Mouse (Mus musculus): ENCODE results near the gene Wnt3a. TPM values are rescaled to one million over a fixed set of nuclear protein-coding genes. Genes with fewer than 3 reads are reported as not detected.
A peak's percentile ranks its signal among the peaks of the same experiment; 100 is the strongest.
"Not testable (repeated sequence)": the region's sequence is repeated elsewhere in the genome, so short reads cannot be mapped to it uniquely, and the experiment has no call there.

The Wnt3a gene
- polyA plus RNA-seq, 1 experiment from 2014 or later = 8.0 TPM

DNA sequence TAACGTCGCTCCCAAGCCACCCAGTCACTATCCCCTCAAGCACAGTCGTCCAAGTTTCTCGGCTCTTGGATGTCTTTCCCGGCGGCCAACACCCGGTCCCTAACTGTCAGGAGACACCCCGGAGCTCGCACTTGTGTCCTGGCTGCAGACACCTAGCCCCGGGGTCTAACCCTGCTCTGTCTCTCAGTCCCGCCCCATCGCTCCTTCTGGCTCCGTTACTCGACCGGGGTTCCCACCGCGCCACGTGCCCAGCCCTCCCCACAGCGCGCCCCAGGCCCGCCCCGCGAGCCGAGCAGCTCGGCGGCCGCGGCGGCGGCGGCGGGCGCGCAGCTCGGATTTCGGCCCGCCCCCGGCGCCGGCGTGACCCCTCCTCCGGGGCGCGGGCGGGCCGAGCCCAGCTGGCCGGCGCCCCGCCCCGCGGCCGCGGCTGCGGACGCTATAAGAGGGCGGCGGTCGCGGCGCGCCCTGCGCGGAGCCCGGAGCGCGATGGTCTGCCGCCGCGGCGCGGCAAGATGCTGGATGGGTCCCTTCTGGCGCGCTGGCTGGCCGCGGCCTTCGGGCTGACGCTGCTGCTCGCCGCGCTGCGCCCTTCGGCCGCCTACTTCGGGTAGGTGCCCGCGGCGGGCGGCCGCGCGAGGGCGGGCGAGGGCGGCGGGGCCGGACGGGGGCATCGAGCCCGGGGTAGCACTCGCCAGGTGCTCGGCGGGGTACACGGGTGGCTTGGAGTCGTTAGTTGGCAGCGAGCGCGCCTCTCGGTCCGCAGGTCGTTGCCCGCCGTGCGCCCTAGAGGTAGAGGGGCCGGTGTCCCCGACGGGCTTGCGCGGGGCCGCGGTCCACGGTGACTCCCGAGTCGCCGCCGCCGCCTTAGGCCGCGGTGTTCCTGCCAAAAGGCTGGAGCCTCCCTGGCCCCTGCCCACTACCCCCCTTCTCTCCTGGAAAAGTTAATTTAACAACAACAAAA lies 16.2 kb upstream of the Wnt3a start, which contains the start of gene Wnt9a:
Gene Wnt9a, plus strand, starts transcription at position 468 of the 961 bp plus-strand sequence.
- Histone ChIP-seq H3K27ac (no peak within 1 kb of the TSS; the same call in 1 of the 2 replicates), H3K4me3 (peak within 1 kb of the TSS; percentile 59), H3K9ac (peak within 1 kb of the TSS; percentile 69), H3K4me1 (peaks cover 51% of the 10 kb centered on the region), H3K9me3 (replicated peaks) (no peaks in the 10 kb centered on the region), H3K4me2 (replicated peaks) (peak within 1 kb of the TSS; percentile 90), H3K27me3 (peaks cover 70% of the 10 kb centered on the region), H3K36me3 (no peaks in the 10 kb centered on the region)
- peak; percentile 35; the same call in 1 of the 2 replicates for ATAC-seq (ENCODE audit: low FRiP score)
- WGBS = under 1% methylated on average over 114 of the region's 128 CpGs

- Histone ChIP-seq H3K27me3 (peaks cover 67% of the 10 kb centered on the region), H3K36me3 (no peaks in the 10 kb centered on the region), H3K4me2 (replicated peaks) (peak overlapping the region; percentile 90; the same call in 1 of the 2 replicates), H3K27ac (no peak overlapping the region), H3K9ac (no peak overlapping the region), H3K4me1 (peaks cover 48% of the 10 kb centered on the region), H3K9me3 (replicated peaks) (no peaks in the 10 kb centered on the region), H3K4me3 (no peak overlapping the region)
- ATAC-seq (ENCODE audit: low FRiP score) = no peak
- WGBS = 6% methylated on average over 10 of the region's 10 CpGs
These were observed 15.3 kb upstream of the Wnt3a start for GRCm38 (mm10) chr11:59305821-59306215.

DNA sequence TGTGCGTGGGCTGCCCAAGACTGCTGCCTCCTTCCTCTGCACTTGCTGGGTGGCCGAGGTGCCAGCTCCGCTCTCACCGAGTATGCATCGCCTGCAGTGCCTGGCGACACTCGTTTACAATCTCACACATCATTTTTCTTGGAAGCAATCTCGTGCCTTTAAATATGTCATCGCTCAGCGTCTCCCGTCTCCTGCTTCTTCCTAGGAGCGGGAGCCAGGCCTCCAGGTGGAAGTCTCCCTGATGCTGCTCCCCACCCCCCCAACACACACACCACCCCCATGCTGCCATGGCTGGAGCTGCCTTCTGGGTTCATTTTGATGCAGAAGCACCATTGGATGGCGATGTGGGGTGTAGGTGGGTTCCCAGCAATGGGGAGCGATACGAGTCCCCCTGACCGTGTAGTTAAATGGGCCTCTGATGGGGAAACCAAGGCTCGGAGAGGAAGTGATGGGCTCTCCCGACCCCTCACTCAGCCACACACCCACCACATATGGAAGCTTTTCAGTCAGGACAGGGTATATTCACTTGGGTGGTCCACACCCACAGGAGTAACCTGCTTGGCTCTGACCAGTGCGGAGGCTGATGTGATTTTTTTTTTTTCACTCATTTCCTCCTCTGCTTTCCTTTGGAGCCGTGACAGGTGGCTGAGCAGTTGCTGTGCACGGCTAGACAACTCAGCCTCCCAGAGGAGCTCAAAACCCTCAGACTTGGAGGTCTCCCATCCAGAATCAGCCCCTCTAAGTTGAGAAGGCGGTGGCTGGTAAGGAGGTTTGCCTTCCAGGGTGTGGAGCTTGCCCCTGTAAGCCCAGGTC lies 14.7 kb upstream of the Wnt3a start:
- H3K36me3 ChIP-seq = no peaks in the 10 kb centered on the region
- H3K4me1 ChIP-seq = peaks cover 45% of the 10 kb centered on the region
- H3K4me3 ChIP-seq = no peak overlapping the region
- no peak overlapping the region for H3K27ac ChIP-seq
- H3K4me2 ChIP-seq (replicated peaks) = no peak overlapping the region
- H3K9ac ChIP-seq = no peak overlapping the region
- peaks cover 72% of the 10 kb centered on the region for H3K27me3 ChIP-seq
- ATAC-seq (ENCODE audit: low FRiP score) = no peak
- H3K9me3 ChIP-seq (replicated peaks) = no peaks in the 10 kb centered on the region
- 49% methylated on average over 22 of the region's 22 CpGs for WGBS

DNA sequence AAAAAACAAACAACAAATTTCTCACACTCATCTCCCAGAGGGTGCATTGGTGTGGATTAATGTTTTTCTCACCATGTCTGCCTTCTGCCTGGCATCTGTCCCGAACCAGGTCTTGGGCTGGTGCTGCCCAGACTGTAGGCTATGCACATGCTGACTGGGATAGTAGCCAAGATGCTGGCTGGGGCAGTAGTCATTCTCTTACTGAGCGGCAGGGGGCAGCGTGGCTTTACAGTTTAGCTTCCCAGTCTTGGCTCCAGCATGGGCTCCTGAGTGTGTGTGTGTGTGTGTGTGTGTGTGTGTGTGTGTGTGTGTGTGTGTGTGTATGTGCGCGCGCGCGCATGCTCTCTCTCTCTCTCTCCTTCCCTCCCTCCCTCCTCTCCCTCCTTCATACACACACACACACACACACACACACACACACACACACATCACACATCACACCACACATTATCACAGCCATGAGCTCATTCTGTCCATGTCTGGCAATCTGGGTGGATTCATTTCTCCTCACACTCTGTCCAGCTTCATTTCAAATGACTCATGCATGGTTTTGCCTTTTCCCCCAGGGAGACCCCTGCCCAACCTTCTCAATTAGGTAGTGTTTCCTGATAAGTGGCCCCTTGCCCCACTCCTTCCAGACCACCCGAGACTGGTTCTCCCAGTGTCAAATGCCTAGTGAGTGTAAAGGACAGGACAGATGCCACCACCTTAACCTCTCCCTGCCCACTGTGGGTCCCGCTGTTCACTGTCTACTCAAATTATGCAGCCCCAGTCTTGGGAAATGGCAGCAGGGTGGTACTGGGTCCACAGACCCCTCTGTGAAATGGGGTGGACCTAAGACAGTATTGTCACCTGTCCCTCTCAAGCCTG lies 12.4 kb upstream of the Wnt3a start:
- H3K4me3 ChIP-seq = no peak overlapping the region
- H3K9me3 ChIP-seq (replicated peaks) = no peaks in the 10 kb centered on the region
- peak; percentile 24; the same call in 1 of the 2 replicates for ATAC-seq (ENCODE audit: low FRiP score)
- whole genome bisulfite sequencing = 36% methylated on average over 5 of the region's 10 CpGs
- H3K27ac ChIP-seq = no peak overlapping the region
- H3K4me2 ChIP-seq (replicated peaks) = no peak overlapping the region
- no peaks in the 10 kb centered on the region for H3K36me3 ChIP-seq
- no peak overlapping the region for H3K9ac ChIP-seq
- H3K4me1 ChIP-seq = peaks cover 23% of the 10 kb centered on the region
- H3K27me3 ChIP-seq = peaks cover 65% of the 10 kb centered on the region

DNA sequence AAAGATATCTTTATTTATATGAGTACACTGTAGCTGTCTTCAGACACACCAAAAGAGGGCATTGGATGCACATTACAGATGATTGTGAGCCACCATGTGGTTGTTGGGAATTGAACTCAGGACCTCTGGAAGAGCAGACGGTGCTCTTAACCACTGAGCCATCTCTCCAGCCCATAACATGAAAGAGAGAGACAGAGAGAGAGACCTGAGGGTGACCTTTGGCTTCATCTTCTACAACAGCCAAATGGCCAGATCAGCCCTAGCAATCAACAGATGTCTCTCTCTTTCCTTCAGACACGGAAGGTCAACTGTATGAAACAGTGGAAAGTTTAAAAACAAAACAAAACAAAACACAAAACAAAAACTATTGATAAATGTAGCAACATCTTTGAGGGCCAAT lies 10.5 kb upstream of the Wnt3a start:
- not testable (repeated sequence) for H3K4me3 ChIP-seq; H3K4me2 ChIP-seq (replicated peaks); H3K9me3 ChIP-seq (replicated peaks); ATAC-seq (ENCODE audit: low FRiP score); H3K27ac ChIP-seq; H3K36me3 ChIP-seq; H3K4me1 ChIP-seq; H3K9ac ChIP-seq
- H3K27me3 ChIP-seq = peaks cover 66% of the 10 kb centered on the region
- 79% methylated on average over 2 of the region's 2 CpGs for WGBS

DNA sequence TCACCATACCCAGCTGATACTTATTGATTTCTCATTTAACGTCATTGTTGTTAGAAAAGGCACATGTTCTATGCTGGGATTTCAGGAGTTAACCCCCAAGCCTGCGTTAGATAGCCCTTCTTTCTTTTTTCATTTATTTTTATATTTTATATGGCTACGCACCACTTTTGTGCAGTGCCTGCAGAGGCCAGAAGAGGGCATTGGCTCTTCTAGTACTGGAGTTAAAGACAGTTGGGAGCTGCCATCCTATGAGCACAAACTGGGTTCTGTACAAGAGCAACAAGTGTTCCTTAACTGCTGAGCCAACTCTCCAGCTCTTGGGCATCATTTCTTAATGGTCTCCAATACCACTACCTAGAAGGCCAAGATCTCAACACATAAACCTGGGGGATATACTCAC lies 9.6 kb upstream of the Wnt3a start:
- Histone ChIP-seq H3K36me3 (no peaks in the 10 kb centered on the region), H3K4me2 (replicated peaks) (no peak overlapping the region), H3K9ac (no peak overlapping the region), H3K9me3 (replicated peaks) (no peaks in the 10 kb centered on the region), H3K27me3 (peaks cover 62% of the 10 kb centered on the region), H3K27ac (no peak overlapping the region), H3K4me3 (no peak overlapping the region), H3K4me1 (no peaks in the 10 kb centered on the region)
- ATAC-seq (ENCODE audit: low FRiP score) = no peak
- WGBS = 27% methylated on average over 3 of the region's 3 CpGs

GRCm38 (mm10) chr11:59297941-59298340 lies 7.4 kb upstream of the Wnt3a start:
- H3K36me3 ChIP-seq = no peaks in the 10 kb centered on the region
- H3K9ac ChIP-seq = no peak overlapping the region
- no peak overlapping the region for H3K4me3 ChIP-seq
- H3K4me2 ChIP-seq (replicated peaks) = no peak overlapping the region
- H3K27me3 ChIP-seq = peaks cover 53% of the 10 kb centered on the region
- no peak overlapping the region for H3K27ac ChIP-seq
- H3K9me3 ChIP-seq (replicated peaks) = no peaks in the 10 kb centered on the region
- no peak for ATAC-seq (ENCODE audit: low FRiP score)
- H3K4me1 ChIP-seq = no peaks in the 10 kb centered on the region
- WGBS = 21% methylated on average over 7 of the region's 7 CpGs

GRCm38 (mm10) chr11:59293616-59294015 lies 3.1 kb upstream of the Wnt3a start:
- Histone ChIP-seq H3K9me3 (replicated peaks) (no peaks in the 10 kb centered on the region), H3K4me1 (peaks cover 18% of the 10 kb centered on the region), H3K9ac (no peak overlapping the region), H3K27me3 (peaks cover 81% of the 10 kb centered on the region), H3K4me3 (no peak overlapping the region), H3K36me3 (no peaks in the 10 kb centered on the region), H3K27ac (no peak overlapping the region), H3K4me2 (replicated peaks) (no peak overlapping the region)
- no peak for ATAC-seq (ENCODE audit: low FRiP score)
- 23% methylated on average over 7 of the region's 7 CpGs for WGBS

DNA sequence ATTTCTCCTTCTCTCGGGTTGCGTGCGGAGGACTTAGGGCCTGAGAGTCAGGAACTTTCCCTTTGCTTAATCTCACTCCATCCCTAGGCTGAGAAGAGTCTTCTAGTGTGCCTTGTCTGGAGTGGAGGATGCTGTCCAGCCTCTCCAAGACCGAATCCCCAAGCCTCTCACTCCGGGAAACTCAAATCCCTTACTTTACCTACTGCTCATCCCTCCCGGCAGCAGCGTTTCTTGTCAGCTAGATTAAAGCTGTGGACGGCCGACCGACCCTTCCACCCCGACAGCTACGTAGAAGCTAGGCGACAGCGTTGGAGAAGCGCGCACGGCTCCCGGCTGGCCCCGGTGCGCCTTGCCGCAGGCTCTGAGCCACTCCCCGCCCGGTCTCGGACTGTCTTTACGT lies 846 bp downstream of the Wnt3a start:
- Histone ChIP-seq H3K4me1 (peaks cover 18% of the 10 kb centered on the region), H3K4me2 (replicated peaks) (peak overlapping the region; percentile 54), H3K36me3 (no peaks in the 10 kb centered on the region), H3K9me3 (replicated peaks) (no peaks in the 10 kb centered on the region), H3K4me3 (peak overlapping the region; percentile 39), H3K27me3 (peaks cover 91% of the 10 kb centered on the region), H3K27ac (no peak overlapping the region), H3K9ac (no peak overlapping the region)
- ATAC-seq (ENCODE audit: low FRiP score) = no peak
- under 1% methylated on average over 25 of the region's 25 CpGs for WGBS

GRCm38 (mm10) chr11:59284146-59284545 lies 6.4 kb downstream of the Wnt3a start:
- no peak overlapping the region for H3K9ac ChIP-seq
- WGBS = 28% methylated on average over 14 of the region's 14 CpGs
- H3K4me1 ChIP-seq = peaks cover 6% of the 10 kb centered on the region
- H3K36me3 ChIP-seq = no peaks in the 10 kb centered on the region
- no peak overlapping the region for H3K4me2 ChIP-seq (replicated peaks)
- H3K4me3 ChIP-seq = no peak overlapping the region
- no peaks in the 10 kb centered on the region for H3K9me3 ChIP-seq (replicated peaks)
- no peak overlapping the region for H3K27ac ChIP-seq
- H3K27me3 ChIP-seq = peaks cover 65% of the 10 kb centered on the region
- ATAC-seq (ENCODE audit: low FRiP score) = no peak

DNA sequence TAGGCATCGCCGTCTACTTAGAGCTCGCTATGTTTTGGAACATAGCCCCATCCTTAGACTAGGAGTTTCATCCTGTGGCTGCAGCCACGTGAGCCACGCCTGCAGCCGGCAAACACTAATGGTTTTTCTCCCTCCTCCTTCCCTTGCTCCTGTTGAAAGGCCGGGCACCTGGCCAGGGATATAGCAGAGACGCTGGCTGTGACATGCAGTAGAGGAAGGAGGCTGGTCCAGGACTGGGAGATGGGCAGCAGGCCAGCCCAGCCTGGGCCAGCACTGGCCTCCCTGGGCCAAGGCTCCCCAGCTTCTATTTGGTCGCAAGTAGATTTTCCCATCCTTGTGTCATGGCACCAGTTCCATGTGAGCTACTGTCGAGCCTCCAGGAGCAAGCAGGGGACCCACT lies 7.6 kb downstream of the Wnt3a start:
- no peak for ATAC-seq (ENCODE audit: low FRiP score)
- Histone ChIP-seq H3K4me1 (no peaks in the 10 kb centered on the region), H3K27me3 (peaks cover 53% of the 10 kb centered on the region), H3K4me3 (no peak overlapping the region), H3K9ac (no peak overlapping the region), H3K9me3 (replicated peaks) (no peaks in the 10 kb centered on the region), H3K27ac (no peak overlapping the region), H3K36me3 (no peaks in the 10 kb centered on the region), H3K4me2 (replicated peaks) (no peak overlapping the region)
- 86% methylated on average over 10 of the region's 10 CpGs for WGBS
